Mouse (Mus musculus) heart, adult 2 months (tissue): ENCODE measurements at regions not wholly inside any gene's neighbourhood (a gene's known extent, or its start where the extent isn't known, plus 50 kb on each side); places are given as distances from the start of the nearest gene placed in this dataset.
A peak's percentile ranks its signal among the peaks of the same experiment; 100 is the strongest.

Experiments
- DNase-seq, 2 experiments: peaks; one replicate each; pipeline ENCODE4 v3.0.0; 2021
- H3K27ac ChIP-seq: fragments of 200-600 bp; 2 replicates; pipeline ENCODE4 v1.8.1; 2022
- H3K27me3 ChIP-seq: fragments of 200-500 bp; 2 replicates; pipeline ENCODE4 v1.6.1; 2012; ENCODE audit warnings: mild to moderate bottlenecking, low read length, inconsistent platforms, mixed read lengths; ENCODE audit not compliant: control insufficient read depth, insufficient read depth
- H3K36me3 ChIP-seq: fragments of 200-500 bp; 2 replicates; pipeline ENCODE4 v1.6.1; 2012; ENCODE audit warnings: low read length, inconsistent platforms; ENCODE audit not compliant: control insufficient read depth, insufficient read depth
- H3K4me1 ChIP-seq: fragments of 200-500 bp; 2 replicates; pipeline ENCODE4 v1.6.1; 2011; ENCODE audit warnings: low read length; ENCODE audit not compliant: control insufficient read depth, insufficient read depth
- H3K4me3 ChIP-seq: fragments of 200-600 bp; 2 replicates; pipeline ENCODE4 v1.8.1; 2022
- H3K79me2 ChIP-seq: fragments of 200-500 bp; replicated peaks from 2 replicates; pipeline ENCODE4 v1.6.1; 2012; ENCODE audit warnings: mild to moderate bottlenecking, inconsistent platforms, low read length, moderate library complexity, mixed read lengths; ENCODE audit not compliant: control insufficient read depth, insufficient read depth
- H3K9ac ChIP-seq: fragments of 200-500 bp; 2 replicates; pipeline ENCODE4 v1.6.1; 2012; ENCODE audit warnings: low read depth, mild to moderate bottlenecking, control low read depth, inconsistent platforms, low read length, mixed read lengths
- CTCF ChIP-seq: fragments of 200-600 bp; IDR thresholded peaks from 2 replicates; pipeline ENCODE4 v1.8.1; 2022; ENCODE audit warnings: antibody characterized with exemption, mild to moderate bottlenecking, moderate library complexity
- EP300 ChIP-seq: fragments of 200-500 bp; IDR thresholded peaks from 2 replicates; pipeline ENCODE4 v1.6.1; 2011; ENCODE audit warnings: low read depth, low read length, control low read depth; ENCODE audit not compliant: insufficient read depth
- POLR2A ChIP-seq: fragments of 200-500 bp; IDR thresholded peaks from 2 replicates; pipeline ENCODE4 v1.6.1; 2011; ENCODE audit warnings: mild to moderate bottlenecking, low read depth, low read length, control low read depth; ENCODE audit not compliant: insufficient read depth
- WGBS: fragments of 180-500 bp; shearing (Covaris S2); methylation state at CpG from one replicate; pipeline ENCODE4 v1.1.7; 2018; 5-methylcytosine and 5-hydroxymethylcytosine counted together
- intact Hi-C: fragments of 180-260 bp; cut with DNase I; formaldehyde crosslinking; loops from one replicate; pipeline ENCODE4 v1.15.1; 2025

- no peaks in the 10 kb centered on the region for H3K36me3 ChIP-seq
- no peak for DNase-seq
- WGBS, result 89% methylated on average over 16 of the region's 16 CpGs
- no peaks in the 10 kb centered on the region for H3K79me2 ChIP-seq
- no peaks in the 10 kb centered on the region for H3K27me3 ChIP-seq
- no peaks in the 10 kb centered on the region for H3K4me1 ChIP-seq
- H3K4me3 ChIP-seq, result no peak overlapping the region
- H3K9ac ChIP-seq, result no peak overlapping the region
- no peak overlapping the region for H3K27ac ChIP-seq
- TF ChIP-seq POLR2A, result no peak
- TF ChIP-seq EP300, result no peak
- TF ChIP-seq CTCF, result no peak
- intact Hi-C loops, result no loop called here
These were observed 410.0 kb upstream of the Map3k7 start for GRCm38 (mm10) chr4:31553780-31554394.

- no peak overlapping the region for H3K9ac ChIP-seq
- no peak overlapping the region for H3K4me3 ChIP-seq
- no peaks in the 10 kb centered on the region for H3K4me1 ChIP-seq
- no peaks in the 10 kb centered on the region for H3K79me2 ChIP-seq
- no peaks in the 10 kb centered on the region for H3K36me3 ChIP-seq
- H3K27me3 ChIP-seq, result no peaks in the 10 kb centered on the region
- 80% methylated on average over 1 of the region's 1 CpGs for WGBS
- intact Hi-C loops, result no loop called here
- TF ChIP-seq POLR2A, result no peak
- TF ChIP-seq CTCF, result no peak
- no peak for TF ChIP-seq EP300
- no peak for DNase-seq
- H3K27ac ChIP-seq, result no peak overlapping the region
These were observed 408.8 kb upstream of the Map3k7 start for GRCm38 (mm10) chr4:31555077-31555476.

- no peaks in the 10 kb centered on the region for H3K36me3 ChIP-seq
- H3K4me3 ChIP-seq, result no peak overlapping the region
- no peak overlapping the region for H3K27ac ChIP-seq
- intact Hi-C loops, result no loop called here
- H3K4me1 ChIP-seq, result peaks cover 1% of the 10 kb centered on the region; the same call in 1 of the 2 replicates
- WGBS, result 86% methylated on average over 7 of the region's 7 CpGs
- TF ChIP-seq EP300, result no peak
- TF ChIP-seq CTCF, result no peak
- no peak for TF ChIP-seq POLR2A
- no peak for DNase-seq
- no peaks in the 10 kb centered on the region for H3K79me2 ChIP-seq
- H3K9ac ChIP-seq, result no peak overlapping the region
- H3K27me3 ChIP-seq, result no peaks in the 10 kb centered on the region
These were observed 406.6 kb upstream of the Map3k7 start for GRCm38 (mm10) chr4:31557261-31557660.

GRCm38 (mm10) chr4:31560305-31560704 is 403.6 kb upstream of the Map3k7 start:
- intact Hi-C loops, result loop anchor here (10.0 kb wide), 1 partner anchor 146 kb away; no protein-coding TSS in a partner anchor
- TF ChIP-seq POLR2A, result no peak
- no peak for TF ChIP-seq EP300
- TF ChIP-seq CTCF, result no peak
- no peak for DNase-seq

GRCm38 (mm10) chr4:31561183-31561582 is 402.7 kb upstream of the Map3k7 start:
- DNase-seq, result no peak
- no peak overlapping the region for H3K9ac ChIP-seq
- no peaks in the 10 kb centered on the region for H3K27me3 ChIP-seq
- peaks cover 8% of the 10 kb centered on the region for H3K4me1 ChIP-seq
- H3K27ac ChIP-seq, result no peak overlapping the region
- H3K79me2 ChIP-seq, result no peaks in the 10 kb centered on the region
- WGBS, result 72% methylated on average over 10 of the region's 10 CpGs
- H3K4me3 ChIP-seq, result no peak overlapping the region
- no peak for TF ChIP-seq POLR2A
- no peak for TF ChIP-seq CTCF
- no peak for TF ChIP-seq EP300
- no peaks in the 10 kb centered on the region; the same call in 1 of the 2 replicates for H3K36me3 ChIP-seq
- intact Hi-C loops, result loop anchor here (10.0 kb wide), 1 partner anchor 146 kb away; no protein-coding TSS in a partner anchor

More at GRCm38 (mm10) chr4:31560305-31560704, 403.6 kb upstream of the Map3k7 start:
- H3K36me3 ChIP-seq, result no peaks in the 10 kb centered on the region
- no peak overlapping the region for H3K4me3 ChIP-seq
- H3K4me1 ChIP-seq, result peaks cover 3% of the 10 kb centered on the region
- H3K27me3 ChIP-seq, result no peaks in the 10 kb centered on the region
- H3K27ac ChIP-seq, result no peak overlapping the region
- H3K9ac ChIP-seq, result no peak overlapping the region
- 95% methylated on average over 4 of the region's 4 CpGs for WGBS
- no peaks in the 10 kb centered on the region for H3K79me2 ChIP-seq

GRCm38 (mm10) chr4:31561823-31562222 is 402.1 kb upstream of the Map3k7 start:
- Histone ChIP-seq H3K27ac (no peak overlapping the region), H3K79me2 (no peaks in the 10 kb centered on the region), H3K9ac (no peak overlapping the region), H3K4me3 (no peak overlapping the region), H3K36me3 (no peaks in the 10 kb centered on the region; the same call in 1 of the 2 replicates), H3K4me1 (peaks cover 9% of the 10 kb centered on the region), H3K27me3 (no peaks in the 10 kb centered on the region)
- WGBS, result 2% methylated on average over 3 of the region's 3 CpGs
- intact Hi-C loops, result loop anchor here (10.0 kb wide), 1 partner anchor 147 kb away; no protein-coding TSS in a partner anchor
- no peak for DNase-seq
- TF ChIP-seq EP300, result no peak
- TF ChIP-seq CTCF, result peak; percentile 79
- no peak for TF ChIP-seq POLR2A
